23 mouse cellular contexts compared by ENCODE assay signal in the genomic region with DNA sequence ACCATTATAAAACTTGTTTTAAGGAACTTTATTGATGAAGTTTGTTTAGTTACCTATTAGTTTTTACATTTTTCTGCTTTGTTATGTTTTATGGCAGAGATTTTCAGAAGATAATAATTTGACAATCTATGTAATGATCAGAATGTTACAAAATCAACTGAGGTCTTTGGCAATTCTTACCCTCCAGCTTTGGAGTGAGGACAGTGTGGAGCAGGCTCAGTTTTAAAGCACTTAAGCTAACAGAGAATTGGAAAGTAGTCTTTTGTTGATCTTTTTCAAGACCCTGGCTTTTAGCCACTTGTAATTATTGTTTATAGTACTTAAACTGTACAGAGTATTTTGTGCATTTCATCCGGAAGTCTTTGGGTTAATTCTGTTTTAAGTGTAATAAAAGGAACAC. TPM values are rescaled to one million over a fixed set of nuclear protein-coding genes. Genes with fewer than 3 reads are reported as not detected.
DNase-seq lines count a peak whose midpoint lies in the region; ATAC-seq and TF ChIP-seq lines count a peak whose summit lies in the region.
"Had no signal": no experiment of that assay in that cellular context is flagged by ENCODE, and none has a peak within 500 bp of the region (broad histone marks: within the 10 kb centered on the region; RNA-seq: fewer than 3 reads in every experiment).

No protein-coding gene starts in this region.

- 76% methylated on average over 1 of the region's 1 CpGs for WGBS in heart, embryonic 13.5 days
- 69% methylated on average over 1 of the region's 1 CpGs for WGBS in kidney, embryonic 16.5 days
- WGBS in liver, embryonic 14.5 days (ENCODE audit: insufficient replicate concordance) = 59% methylated on average over 1 of the region's 1 CpGs
- 62% methylated on average over 1 of the region's 1 CpGs for WGBS in intestine, embryonic 15.5 days

- no peaks in the 10 kb centered on the region for H3K27me3 ChIP-seq in heart, embryonic 13.5 days (replicated peaks)
- H3K27me3 ChIP-seq in kidney, embryonic 16.5 days (ENCODE audit: insufficient read depth, low read length) = no peaks in the 10 kb centered on the region
- H3K27me3 ChIP-seq in liver, embryonic 14.5 days (ENCODE audit: control insufficient read depth, insufficient read depth, low read length) = no peaks in the 10 kb centered on the region
- no peaks in the 10 kb centered on the region for H3K27me3 ChIP-seq in intestine, embryonic 15.5 days (replicated peaks)
- H3K27me3 ChIP-seq: embryonic facial prominence, embryonic 12.5 days; limb, embryonic 12.5 days; Patski had no signal

- ATAC-seq in heart, embryonic 13.5 days (ENCODE audit: extremely low read depth, insufficient number of reproducible peaks, low FRiP score, low TSS enrichment) = no peak
- no peak for ATAC-seq in kidney, embryonic 16.5 days (ENCODE audit: low FRiP score, low TSS enrichment)
- no peak for ATAC-seq in liver, embryonic 14.5 days (ENCODE audit: insufficient read depth)
- ATAC-seq in intestine, embryonic 15.5 days = no peak
- ATAC-seq: activated CD4-positive, CD25-positive, alpha-beta regulatory T cell, adult 4 months; hindbrain, embryonic 16.5 days; midbrain, embryonic 16.5 days; Patski had no signal

- intact Hi-C loops in heart, postnatal 10 days (cut with DNase I) = loop anchor here (5.0 to 10.0 kb wide), 5 partner anchors 124 to 542 kb away; partner anchors contain the start of genes Pou2f1 and Tiprl

- peaks cover 25% of the 10 kb centered on the region for H3K4me1 ChIP-seq in heart, embryonic 13.5 days
- H3K4me1 ChIP-seq in kidney, embryonic 16.5 days (ENCODE audit: insufficient read depth, low read length) = peaks cover 15% of the 10 kb centered on the region
- H3K4me1 ChIP-seq in cortical plate, adult 2 months (ENCODE audit: control insufficient read depth, insufficient read depth, low read length) = no peaks in the 10 kb centered on the region
- peaks cover 8 to 9% of the 10 kb centered on the region in 2 experiments; a peak in 3 of 4 replicates for H3K4me1 ChIP-seq in liver, embryonic 14.5 days (replicated peaks; ENCODE audit: control insufficient read depth in 2 of 2, insufficient read depth in 2 of 2, low read length in 1 of 2)
- H3K4me1 ChIP-seq in intestine, embryonic 15.5 days (replicated peaks) = no peaks in the 10 kb centered on the region

- H3K4me2 ChIP-seq in heart, embryonic 13.5 days = peak overlapping the region; percentile 28
- H3K4me2 ChIP-seq in kidney, embryonic 16.5 days (replicated peaks; ENCODE audit: low read depth, low read length) = peak overlapping the region; percentile 48; the same call in 1 of the 2 replicates
- H3K4me2 ChIP-seq in liver, embryonic 14.5 days (ENCODE audit: low read depth) = peak overlapping the region; percentile 51
- H3K4me2 ChIP-seq in intestine, embryonic 15.5 days (replicated peaks) = no peak overlapping the region
- H3K4me2 ChIP-seq: embryonic facial prominence, embryonic 12.5 days; limb, embryonic 12.5 days had no signal

- DNase-seq in heart, postnatal 10 days = no peak
- DNase-seq in kidney, adult 9 months = no peak
- no peak for DNase-seq in liver, embryonic 14.5 days (ENCODE audit: low read depth in 3 of 3, low spot score in 3 of 3)
- DNase-seq in Muller cell, postnatal 12 days (ENCODE audit: inconsistent ontology term) = no peak
- DNase-seq: adrenal gland, postnatal 25 days; cerebellum, adult 2 months; gastrocnemius, postnatal 25 days; kidney, adult 8-10 months; lung, postnatal 10 days; right cerebral cortex, adult 18-20 months had no signal

- TF ChIP-seq CTCF in cortical plate, adult 2 months (IDR thresholded peaks at IDR 0.05; ENCODE audit: extremely low read depth, insufficient read depth, low read length) = no peak
- TF ChIP-seq CTCF in liver, embryonic 14.5 days (IDR thresholded peaks at IDR 0.05; ENCODE audit: low read depth) = no peak

- no peaks in the 10 kb centered on the region for H3K36me3 ChIP-seq in heart, embryonic 13.5 days
- no peaks in the 10 kb centered on the region for H3K36me3 ChIP-seq in kidney, embryonic 16.5 days (ENCODE audit: insufficient read depth, low read length)
- H3K36me3 ChIP-seq in liver, embryonic 14.5 days (replicated peaks; ENCODE audit: control insufficient read depth, insufficient read depth, low read depth) = no peaks in the 10 kb centered on the region
- no peaks in the 10 kb centered on the region for H3K36me3 ChIP-seq in intestine, embryonic 15.5 days
- H3K36me3 ChIP-seq: embryonic facial prominence, embryonic 12.5 days; limb, embryonic 12.5 days had no signal

- TF ChIP-seq EP300 in liver, embryonic 14.5 days (IDR thresholded peaks at IDR 0.05; ENCODE audit: low read depth) = no peak

- H3K4me3 ChIP-seq in heart, embryonic 13.5 days = no peak overlapping the region
- H3K4me3 ChIP-seq in kidney, embryonic 16.5 days (ENCODE audit: low read length) = peak overlapping the region; percentile 7; the same call in 1 of the 2 replicates
- peak overlapping the region; percentile 7; the same call in 1 of the 2 replicates for H3K4me3 ChIP-seq in cortical plate, adult 2 months (ENCODE audit: insufficient read depth, low read length)
- H3K4me3 ChIP-seq in liver, embryonic 14.5 days (ENCODE audit: insufficient read depth in 1 of 2, low read depth in 2 of 2, low read length in 2 of 2) = peak overlapping the region in 1 of 2 experiments; percentile 23; a peak in 1 of 4 replicates
- no peak overlapping the region for H3K4me3 ChIP-seq in intestine, embryonic 15.5 days (replicated peaks)
- H3K4me3 ChIP-seq: embryonic facial prominence, embryonic 12.5 days; limb, embryonic 12.5 days had no signal

- TF ChIP-seq POLR2A in cortical plate, adult 2 months (IDR thresholded peaks at IDR 0.05; ENCODE audit: extremely low read depth, insufficient read depth, low read length) = no peak

- H3K9ac ChIP-seq in heart, embryonic 13.5 days = no peak overlapping the region
- H3K9ac ChIP-seq in kidney, embryonic 16.5 days (replicated peaks; ENCODE audit: low read length) = no peak overlapping the region
- no peak overlapping the region for H3K9ac ChIP-seq in liver, embryonic 14.5 days (replicated peaks)
- no peak overlapping the region for H3K9ac ChIP-seq in intestine, embryonic 15.5 days
- H3K9ac ChIP-seq: embryonic facial prominence, embryonic 12.5 days; limb, embryonic 12.5 days had no signal

- H3K9me3 ChIP-seq in heart, embryonic 13.5 days = no peaks in the 10 kb centered on the region
- no peaks in the 10 kb centered on the region for H3K9me3 ChIP-seq in kidney, embryonic 16.5 days (ENCODE audit: low read length)
- H3K9me3 ChIP-seq in liver, embryonic 14.5 days (ENCODE audit: control insufficient read depth, low read length) = no peaks in the 10 kb centered on the region
- no peaks in the 10 kb centered on the region for H3K9me3 ChIP-seq in intestine, embryonic 15.5 days
- H3K9me3 ChIP-seq: embryonic facial prominence, embryonic 12.5 days; limb, embryonic 12.5 days had no signal

- no peak overlapping the region for H3K27ac ChIP-seq in heart, embryonic 13.5 days (replicated peaks)
- no peak overlapping the region for H3K27ac ChIP-seq in kidney, embryonic 16.5 days (ENCODE audit: low read length)
- H3K27ac ChIP-seq in cortical plate, adult 2 months (ENCODE audit: insufficient read depth, low read length) = no peak overlapping the region
- no peak overlapping the region for H3K27ac ChIP-seq in liver, embryonic 14.5 days
- no peak overlapping the region for H3K27ac ChIP-seq in intestine, embryonic 15.5 days
- H3K27ac ChIP-seq: embryonic facial prominence, embryonic 12.5 days; limb, embryonic 12.5 days had no signal

RNA-seq across cellular contexts. Expression of gene Mpc2, which starts 2.4 kb away (rescaled TPM):
- 223 and 234 TPM in 2 replicates for polyA plus RNA-seq in heart, embryonic 13.5 days (2015; fragmentation: Nextera tagmentation; extraction: Ambion mirVana)
- total RNA-seq in heart, postnatal 10 days (2021) = 100 to 1,000 TPM; 403 to 412 TPM
- 309 and 320 TPM in 2 replicates for polyA plus RNA-seq in kidney, embryonic 16.5 days (2015; fragmentation: Nextera tagmentation; extraction: Ambion mirVana)
- polyA plus RNA-seq in cortical plate, adult 2 months (2012; rRNA removed) = 159 and 161 TPM in 2 replicates
- polyA plus RNA-seq in liver, embryonic 14.5 days (2012; rRNA removed) = 46.7 and 65.2 TPM in 2 replicates
- 270 and 275 TPM in 2 replicates for polyA plus RNA-seq in liver, embryonic 14.5 days (2014; fragmentation: Nextera tagmentation; extraction: Ambion mirVana)
- polyA plus RNA-seq in intestine, embryonic 15.5 days (2015; fragmentation: Nextera tagmentation; extraction: Ambion mirVana) = 145 and 165 TPM in 2 replicates

RNA-seq across cellular contexts. Expression of gene Dcaf6, which starts 2.6 kb away (rescaled TPM):
- 15.2 and 17.2 TPM in 2 replicates for polyA plus RNA-seq in heart, embryonic 13.5 days (2015; fragmentation: Nextera tagmentation; extraction: Ambion mirVana)
- total RNA-seq in heart, postnatal 10 days (2021) = 10 to 100 TPM; 76.3 to 77.7 TPM
- polyA plus RNA-seq in kidney, embryonic 16.5 days (2015; fragmentation: Nextera tagmentation; extraction: Ambion mirVana) = 19.4 and 21.1 TPM in 2 replicates
- 73.1 and 76.2 TPM in 2 replicates for polyA plus RNA-seq in cortical plate, adult 2 months (2012; rRNA removed)
- 14.6 and 20.6 TPM in 2 replicates for polyA plus RNA-seq in liver, embryonic 14.5 days (2012; rRNA removed)
- 13.5 and 15.2 TPM in 2 replicates for polyA plus RNA-seq in liver, embryonic 14.5 days (2014; fragmentation: Nextera tagmentation; extraction: Ambion mirVana)
- polyA plus RNA-seq in intestine, embryonic 15.5 days (2015; fragmentation: Nextera tagmentation; extraction: Ambion mirVana) = 10.6 and 12.3 TPM in 2 replicates

RNA-seq across cellular contexts. Expression of gene Adcy10, which starts 22.1 kb away (rescaled TPM):
- 0.03 TPM in 1 of 2 replicates, not detected in the other for polyA plus RNA-seq in heart, embryonic 13.5 days (2015; fragmentation: Nextera tagmentation; extraction: Ambion mirVana)
- under 1 TPM in 1 of 2 experiments, not detected in 1; 0.20 TPM for total RNA-seq in heart, postnatal 10 days (2021)
- polyA plus RNA-seq in kidney, embryonic 16.5 days (2015; fragmentation: Nextera tagmentation; extraction: Ambion mirVana) = 0.06 and 0.39 TPM in 2 replicates
- 0.21 and 0.57 TPM in 2 replicates for polyA plus RNA-seq in cortical plate, adult 2 months (2012; rRNA removed)
- 0.01 and 0.08 TPM in 2 replicates for polyA plus RNA-seq in liver, embryonic 14.5 days (2012; rRNA removed)
- polyA plus RNA-seq in liver, embryonic 14.5 days (2014; fragmentation: Nextera tagmentation; extraction: Ambion mirVana) = 0.21 TPM in 1 of 2 replicates, not detected in the other
- polyA plus RNA-seq in intestine, embryonic 15.5 days (2015; fragmentation: Nextera tagmentation; extraction: Ambion mirVana) = not detected in 2 replicates
- total RNA-seq: common myeloid progenitor, adult 5-6 weeks had no signal
- polyA plus RNA-seq: heart, embryonic 11.5 days; small intestine, adult 2 months had no signal

Comparison
In these comparisons a context has a peak if more than half of its experiments do, and no peak if none do; other contexts are left out.
1. H3K4me3 ChIP-seq: peak in kidney, embryonic 16.5 days (single experiment) and cortical plate, adult 2 months (single experiment); none in heart, embryonic 13.5 days (single experiment) and intestine, embryonic 15.5 days (single experiment).